Comparison of ENCODE assay signal across 21 mouse cellular contexts in the genomic region with DNA sequence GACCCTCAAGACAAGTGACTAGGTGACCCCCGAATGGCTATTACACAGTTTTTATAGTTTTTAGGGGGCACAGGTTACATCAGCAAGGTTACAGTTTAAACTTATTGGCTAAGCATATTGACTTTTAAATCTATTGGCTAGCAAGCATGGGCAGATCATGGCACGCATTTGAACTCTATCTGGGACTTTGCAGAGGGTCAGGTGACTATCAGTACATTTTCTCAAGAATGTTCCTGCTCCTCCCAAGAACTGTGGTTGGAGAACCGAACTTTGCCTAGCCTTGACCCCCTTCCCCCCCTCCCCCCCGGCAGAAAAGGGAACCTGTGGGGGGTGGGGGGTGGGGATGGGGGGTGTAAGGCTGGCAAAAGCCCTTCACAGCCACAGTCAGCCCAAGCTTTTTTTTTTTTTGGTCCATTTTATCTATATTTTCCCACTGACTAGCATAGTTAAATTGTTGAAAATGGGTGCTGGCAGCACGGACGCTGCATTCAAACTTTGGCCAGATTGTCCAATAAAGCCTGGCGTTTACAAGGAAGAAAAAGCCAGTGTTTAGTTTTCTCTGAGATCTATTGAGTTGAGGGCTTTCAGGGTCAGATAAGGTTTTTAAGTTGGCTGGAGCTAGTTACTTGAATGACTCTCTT. TPM values are rescaled to one million over a fixed set of nuclear protein-coding genes. Genes with fewer than 3 reads are reported as not detected.
"Had no signal": no experiment of that assay in that cellular context is flagged by ENCODE, and none has a peak within 500 bp of the region (broad histone marks: within the 10 kb centered on the region; RNA-seq: fewer than 3 reads in every experiment).

No protein-coding gene starts in this region.

- H3K27ac ChIP-seq: liver, embryonic 15.5 days; macrophage; midbrain, embryonic 13.5 days; midbrain, embryonic 15.5 days; neural tube, embryonic 12.5 days; stomach, embryonic 15.5 days; stomach, postnatal 0 days had no signal

- H3K36me3 ChIP-seq: midbrain, embryonic 13.5 days; midbrain, embryonic 15.5 days; neural tube, embryonic 12.5 days had no signal

- H3K4me2 ChIP-seq: liver, embryonic 15.5 days; lung, embryonic 14.5 days; midbrain, embryonic 11.5 days; midbrain, embryonic 13.5 days; midbrain, embryonic 15.5 days; neural tube, embryonic 12.5 days; stomach, embryonic 15.5 days had no signal

- H3K27me3 ChIP-seq: liver, embryonic 15.5 days; megakaryocyte, embryonic 14.5 days; midbrain, embryonic 13.5 days; midbrain, embryonic 15.5 days; neural tube, embryonic 12.5 days; stomach, embryonic 15.5 days had no signal

- H3K4me3 ChIP-seq: liver, embryonic 15.5 days; megakaryocyte, embryonic 14.5 days; midbrain, embryonic 13.5 days; midbrain, embryonic 15.5 days; neural tube, embryonic 12.5 days; stomach, embryonic 15.5 days had no signal

- ATAC-seq: liver, postnatal 0 days; lung, postnatal 0 days; midbrain, embryonic 13.5 days; midbrain, embryonic 15.5 days had no signal

- H3K4me1 ChIP-seq: stomach, embryonic 15.5 days had no signal

- DNase-seq: liver, postnatal 0 days; lung, embryonic 14.5 days; lung, postnatal 14 days; right cerebral cortex, postnatal 14 days; thymus, adult 2 months; thymus, postnatal 25 days; thymus, postnatal 4 days had no signal

- H3K9ac ChIP-seq: liver, embryonic 15.5 days; liver, postnatal 0 days; lung, embryonic 14.5 days; midbrain, embryonic 13.5 days; midbrain, embryonic 15.5 days; neural tube, embryonic 12.5 days; stomach, embryonic 15.5 days had no signal

- H3K9me3 ChIP-seq: liver, embryonic 15.5 days; midbrain, embryonic 13.5 days; midbrain, embryonic 15.5 days; neural tube, embryonic 12.5 days; stomach, embryonic 15.5 days had no signal

RNA-seq across cellular contexts. Expression of gene Zfp872, which starts 41.6 kb away (rescaled TPM):
- total RNA-seq: megakaryocyte progenitor cell, adult 5-6 weeks; monocyte, adult 5-6 weeks; neutrophil, adult 5-6 weeks had no signal
- polyA plus RNA-seq: macrophage; spleen, adult 2 months had no signal
